Mouse (Mus musculus): ENCODE data around the gene Gfi1b.

DNA sequence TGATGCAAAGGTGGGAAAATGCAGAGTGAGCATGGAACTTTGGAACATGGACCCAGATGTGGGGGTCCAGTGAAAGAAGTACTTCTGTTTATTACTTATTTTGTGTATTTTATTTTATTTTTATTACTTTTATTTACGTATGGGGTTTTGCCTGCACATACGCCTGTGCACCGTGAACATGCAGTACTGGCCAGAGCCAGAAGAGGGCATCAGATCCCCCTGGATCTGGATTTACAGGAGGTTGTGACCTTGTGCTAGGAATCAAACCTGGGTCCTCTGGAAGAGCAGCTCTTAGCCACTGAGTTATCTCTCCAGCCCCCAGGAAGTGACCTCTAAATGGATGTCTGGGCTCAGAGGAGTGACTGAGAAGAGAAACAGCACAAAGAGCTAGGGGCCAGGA is 3.1 kb upstream of the Gfi1b start:
- TF ChIP-seq CTCF (IDR thresholded peaks at IDR 0.05; ENCODE audit: insufficient read depth, low read length) (no peak), POLR2A (IDR thresholded peaks at IDR 0.05; ENCODE audit: borderline replicate concordance, extremely low read depth, low read depth, low read length) (no peak)
